Mouse (Mus musculus) right cerebral cortex, adult 18-20 months (tissue): Measurements from ENCODE around the gene Slc30a2.
A peak's percentile ranks its signal among the peaks of the same experiment; 100 is the strongest.
"Not testable (repeated sequence)": the region's sequence is repeated elsewhere in the genome, so short reads cannot be mapped to it uniquely, and the experiment has no call there.

Source experiments
- DNase-seq: peaks from one replicate; pipeline ENCODE4 v3.0.0; 2022; ENCODE audit warnings: mixed read lengths

Slc30a2 gene

GRCm38 (mm10) chr4:134361215-134361614 lies 18.2 kb downstream of the Slc30a2 start:
- DNase-seq = no peak

- DNase-seq = no peak
These were observed 19.1 kb downstream of the Slc30a2 start for GRCm38 (mm10) chr4:134362124-134362523.

DNA sequence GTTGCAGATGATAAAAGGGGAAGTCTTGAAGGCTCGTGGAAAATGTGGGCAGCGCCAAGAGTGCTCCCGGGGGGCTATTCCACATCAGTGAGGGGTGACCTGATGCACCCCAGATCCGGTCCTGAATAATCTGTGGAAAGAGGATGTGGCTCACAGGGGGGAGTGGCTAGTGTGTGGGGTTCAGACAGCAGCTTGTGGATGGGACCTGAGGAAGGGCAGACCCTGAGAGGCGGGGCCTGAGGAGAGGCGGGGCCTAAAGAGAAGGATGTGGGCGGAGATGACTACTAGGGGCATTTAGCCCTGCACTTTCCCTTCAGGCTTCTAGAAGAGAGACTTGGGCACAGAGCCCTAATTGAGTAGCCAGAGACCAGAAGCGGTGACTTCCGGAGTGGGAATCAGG lies 19.6 kb downstream of the Slc30a2 start:
- no peak for DNase-seq

DNA sequence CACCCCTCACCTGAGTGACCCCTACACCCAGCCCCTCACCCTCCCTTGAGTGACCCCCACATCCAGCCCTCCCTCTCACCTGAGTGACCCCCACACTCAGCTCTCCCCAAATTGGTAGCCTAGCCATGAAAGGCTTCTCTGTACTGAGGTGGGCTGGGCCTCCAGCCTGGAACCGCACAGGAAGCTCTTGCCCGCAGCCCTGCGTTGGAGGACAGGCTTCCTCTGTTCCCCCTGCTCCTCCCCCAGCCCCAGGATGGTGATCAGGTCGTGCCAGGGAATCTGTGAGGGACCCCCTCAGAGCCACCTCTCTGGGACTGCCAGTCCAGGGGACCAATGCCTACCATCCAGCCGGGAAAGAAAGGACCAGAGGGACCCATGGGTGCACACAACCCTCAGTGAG lies 22.3 kb downstream of the Slc30a2 start:
- DNase-seq = no peak

- peak; percentile 85 for DNase-seq
These were observed 27.8 kb downstream of the Slc30a2 start for GRCm38 (mm10) chr4:134370649-134371221.

DNA sequence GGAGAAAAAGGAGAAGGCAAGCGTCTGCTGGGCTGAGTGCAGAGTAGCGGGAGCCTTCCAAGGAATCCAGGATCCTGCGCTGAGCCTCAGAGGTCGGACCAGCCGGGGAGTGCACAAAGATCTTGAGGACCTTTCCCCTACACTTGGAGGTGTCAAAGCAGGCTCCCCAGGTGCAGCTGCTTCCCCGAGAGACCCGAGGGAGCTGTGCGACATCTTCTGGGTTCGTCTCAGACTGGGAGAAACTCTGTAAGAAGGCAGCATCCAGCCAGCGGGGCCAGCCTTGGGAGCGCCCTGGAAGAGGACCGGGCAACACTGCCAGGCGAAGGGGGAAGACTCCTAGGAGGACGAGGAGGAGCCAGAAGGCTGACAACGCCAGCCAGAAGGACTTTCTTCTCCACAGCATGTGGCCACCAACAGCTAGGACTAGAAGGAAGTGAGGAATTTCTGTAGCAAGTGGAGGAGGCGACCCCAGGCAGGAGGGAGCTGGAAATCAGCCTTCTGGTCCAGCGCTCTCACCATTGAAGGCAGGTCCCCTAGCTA lies 28.4 kb downstream of the Slc30a2 start:
- peak; percentile 34 for DNase-seq

DNA sequence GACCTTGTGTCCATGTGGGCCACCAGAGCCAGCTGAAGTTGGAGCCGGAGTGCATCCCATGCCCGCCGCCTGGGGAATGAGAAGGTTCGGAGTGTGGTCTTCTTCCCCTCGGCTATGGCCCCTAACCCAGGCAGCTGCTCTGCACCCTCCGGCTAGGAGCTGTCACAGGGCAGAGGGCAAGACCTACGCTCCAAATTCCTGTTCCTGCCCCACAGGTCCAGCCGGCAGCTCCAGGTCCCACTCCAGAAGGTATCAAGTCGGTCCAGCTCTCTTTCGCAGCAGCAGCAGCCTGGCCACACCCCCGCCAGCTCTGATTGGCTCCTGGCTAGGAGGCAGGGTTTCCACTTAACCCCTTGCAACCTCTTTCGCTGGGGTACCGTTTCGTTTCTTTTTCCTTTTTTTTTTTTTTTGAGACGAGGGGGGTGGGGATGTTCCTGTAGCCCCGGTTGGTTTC lies 29.3 kb downstream of the Slc30a2 start:
- DNase-seq = peak; percentile 92

DNA sequence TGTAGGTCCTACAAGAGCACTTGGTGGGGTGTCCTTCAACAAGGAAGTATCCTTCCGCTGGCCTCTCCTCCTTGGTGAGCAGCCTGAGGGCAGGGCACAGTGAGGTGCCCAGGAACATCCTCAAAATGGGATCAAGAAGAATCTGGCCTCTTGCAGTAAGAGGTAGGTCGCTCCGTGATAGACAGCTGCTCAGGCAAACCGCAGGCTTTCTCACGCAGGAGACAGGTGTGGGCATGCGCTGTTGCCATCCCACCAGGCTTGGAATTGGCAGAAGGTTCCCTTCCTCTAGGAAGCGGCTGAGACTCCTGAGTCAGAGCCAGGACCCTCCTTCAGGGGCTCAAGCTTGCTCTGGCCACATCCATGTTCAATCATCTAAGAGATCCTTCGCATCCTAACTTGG lies 30.3 kb downstream of the Slc30a2 start:
- no peak for DNase-seq

DNA sequence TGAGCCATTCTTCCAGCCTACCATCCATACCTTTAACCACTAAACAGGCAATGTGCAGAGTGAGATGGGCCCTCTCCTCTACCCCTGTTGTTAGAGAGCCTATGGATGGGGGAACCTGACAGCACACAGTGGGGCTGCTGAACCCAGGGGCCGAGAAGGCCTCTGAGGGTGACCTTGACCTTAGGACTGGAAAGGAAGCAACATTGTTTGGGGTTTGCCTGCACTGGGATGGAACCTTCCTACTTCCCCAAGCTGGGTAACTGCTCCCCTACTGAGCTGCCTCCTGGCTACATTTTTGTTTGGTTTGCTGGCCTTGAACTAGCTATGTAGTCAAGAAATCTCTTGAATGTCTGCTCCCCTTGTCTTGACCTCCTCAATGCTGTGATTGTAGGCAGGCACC lies 31.3 kb downstream of the Slc30a2 start:
- no peak for DNase-seq

DNA sequence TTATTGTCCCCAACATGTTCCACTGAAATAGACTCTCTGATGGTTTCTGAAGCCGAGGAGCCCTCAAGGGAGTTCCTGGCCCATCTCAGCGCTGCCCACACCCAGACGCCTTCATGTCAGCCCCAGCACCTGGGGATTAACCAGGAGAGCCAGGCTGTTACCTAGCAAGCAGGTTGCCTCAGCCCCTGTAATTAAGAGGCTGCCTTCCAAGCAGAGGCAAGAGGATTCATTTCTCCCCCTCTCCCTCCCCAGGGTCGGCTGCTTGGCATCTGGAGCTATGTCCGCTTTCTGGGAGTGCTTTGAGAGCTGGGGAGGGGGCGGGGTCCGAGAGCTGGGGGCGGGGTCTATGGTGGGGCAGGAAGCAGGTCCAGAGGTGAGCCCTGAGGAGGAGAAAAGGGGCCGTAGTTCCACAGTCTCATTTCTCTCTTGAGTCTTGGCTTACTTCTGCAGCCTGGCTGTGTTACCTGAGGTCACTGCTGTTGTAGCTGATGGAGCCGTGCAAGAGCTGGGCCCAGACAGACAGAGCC lies 35.2 kb downstream of the Slc30a2 start:
- no peak for DNase-seq

- no peak for DNase-seq
These were observed 36.5 kb downstream of the Slc30a2 start for GRCm38 (mm10) chr4:134379510-134379909.

GRCm38 (mm10) chr4:134383750-134384149 lies 40.8 kb downstream of the Slc30a2 start, which contains the start of gene Extl1:
Extl1 (minus strand) TSS chr4:134383850.
- not testable (repeated sequence) for DNase-seq

- DNase-seq = no peak
These were observed 44.3 kb downstream of the Slc30a2 start for GRCm38 (mm10) chr4:134387268-134387667.

- DNase-seq = no peak
These were observed 45.4 kb downstream of the Slc30a2 start for GRCm38 (mm10) chr4:134388397-134388796.

- DNase-seq = no peak
These were observed 48.7 kb downstream of the Slc30a2 start for GRCm38 (mm10) chr4:134391636-134392035.

DNA sequence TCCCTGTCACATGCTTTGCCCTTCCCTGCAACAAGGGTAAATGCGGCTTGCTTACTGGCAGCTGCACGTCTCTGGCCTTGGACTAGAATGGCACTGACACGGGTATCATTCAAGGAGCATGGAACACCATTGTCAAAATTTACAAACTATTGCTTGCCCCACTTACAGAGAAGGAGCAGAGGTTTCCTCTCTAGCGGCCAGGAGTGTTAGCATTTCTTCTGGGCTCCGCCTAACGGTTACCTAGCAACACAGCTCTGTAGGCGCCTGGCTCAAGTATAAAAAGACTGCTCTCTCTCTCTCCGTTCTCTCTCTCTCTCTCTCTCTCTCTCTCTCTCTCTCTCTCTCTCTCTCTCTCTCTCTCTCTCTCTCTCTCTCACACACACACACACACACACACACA lies 49.6 kb downstream of the Slc30a2 start:
- peak; percentile 55 for DNase-seq

- no peak for DNase-seq
These were observed 50.0 kb downstream of the Slc30a2 start for GRCm38 (mm10) chr4:134393026-134393425.

DNA sequence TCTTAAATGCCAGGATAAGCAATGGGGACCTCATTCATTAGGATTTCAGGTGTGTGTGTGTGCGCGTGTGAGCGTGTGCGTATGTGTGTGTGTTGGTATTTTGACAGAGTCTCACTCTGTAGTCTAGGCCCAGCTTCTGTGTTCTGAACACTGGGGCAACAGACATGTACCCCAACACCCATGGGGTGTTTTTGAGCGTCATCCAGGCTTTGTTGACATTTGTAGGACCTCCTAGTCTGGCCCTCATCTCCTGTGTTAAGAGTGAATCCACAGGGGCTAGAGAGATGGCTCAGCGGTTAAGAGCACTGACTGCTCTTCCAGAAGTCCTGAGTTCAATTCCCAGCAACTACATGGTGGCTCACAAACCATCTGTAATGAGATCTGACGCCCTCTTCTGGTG lies 52.2 kb downstream of the Slc30a2 start:
- DNase-seq = no peak

DNA sequence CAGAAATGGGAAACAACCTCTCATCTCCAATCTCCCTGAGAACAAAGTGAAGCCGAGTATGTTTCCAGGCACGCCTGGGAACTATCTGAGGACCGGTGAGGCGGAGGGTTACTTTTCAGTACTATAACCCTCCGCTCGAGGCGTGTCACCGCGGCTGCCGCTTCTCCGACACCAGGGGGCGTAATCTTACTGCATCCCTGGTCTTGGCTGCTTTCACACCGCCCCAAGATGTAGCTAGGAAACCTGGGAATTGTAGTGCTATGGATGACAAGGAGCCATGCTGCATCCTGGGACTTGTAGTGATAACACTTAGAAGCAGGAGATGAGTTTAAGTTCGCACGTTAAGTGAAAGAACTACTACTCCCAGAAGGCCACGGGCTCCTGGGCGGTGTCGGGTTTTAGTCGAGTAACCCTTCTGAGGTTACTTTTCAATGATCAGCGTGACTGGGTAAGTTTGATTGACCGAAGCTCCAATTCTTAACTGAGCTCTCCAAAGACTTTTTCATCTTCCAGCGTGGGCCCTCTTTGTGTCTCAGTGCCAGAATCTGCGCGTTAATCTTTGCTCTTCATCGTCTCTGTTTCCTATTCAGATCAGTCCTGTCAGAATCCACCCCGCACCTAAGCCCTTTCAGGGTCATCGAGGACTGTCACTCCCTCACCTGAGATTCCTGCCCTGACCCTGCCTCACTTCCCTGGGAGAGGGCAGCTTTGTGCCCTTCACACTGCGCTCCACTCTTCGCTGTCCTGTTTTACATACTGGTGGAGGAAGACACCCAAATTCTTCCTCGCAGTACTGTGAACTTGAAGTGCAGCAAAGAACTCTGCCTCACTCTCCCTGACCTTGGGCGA lies 53.2 kb downstream of the Slc30a2 start, which contains the start of gene Pafah2:
Gene Pafah2 (plus strand): TSS at position 344 of the 849 bp plus-strand sequence.
- peak; percentile 97 for DNase-seq

- DNase-seq = peak; percentile 39
These were observed 54.1 kb downstream of the Slc30a2 start for GRCm38 (mm10) chr4:134397121-134397520.

DNA sequence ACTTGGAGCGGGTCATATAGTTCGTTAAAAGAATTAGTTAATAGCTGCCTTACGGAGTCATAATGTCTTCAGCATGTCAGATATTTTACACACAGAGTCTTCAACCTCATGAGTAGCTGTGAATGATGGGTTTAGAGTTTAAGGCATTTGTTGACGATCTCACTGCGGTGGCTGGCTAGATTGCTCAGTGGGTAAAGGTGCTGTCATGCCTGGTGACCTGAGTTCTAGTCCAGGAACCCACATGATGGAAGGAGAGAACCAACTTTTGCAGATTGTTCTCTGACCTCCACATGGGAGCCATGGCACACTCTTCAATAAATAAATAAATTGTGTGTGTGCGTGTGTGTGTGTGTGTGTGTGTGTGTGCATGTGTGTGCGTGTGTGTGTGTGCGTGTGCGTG lies 54.8 kb downstream of the Slc30a2 start:
- no peak for DNase-seq

DNA sequence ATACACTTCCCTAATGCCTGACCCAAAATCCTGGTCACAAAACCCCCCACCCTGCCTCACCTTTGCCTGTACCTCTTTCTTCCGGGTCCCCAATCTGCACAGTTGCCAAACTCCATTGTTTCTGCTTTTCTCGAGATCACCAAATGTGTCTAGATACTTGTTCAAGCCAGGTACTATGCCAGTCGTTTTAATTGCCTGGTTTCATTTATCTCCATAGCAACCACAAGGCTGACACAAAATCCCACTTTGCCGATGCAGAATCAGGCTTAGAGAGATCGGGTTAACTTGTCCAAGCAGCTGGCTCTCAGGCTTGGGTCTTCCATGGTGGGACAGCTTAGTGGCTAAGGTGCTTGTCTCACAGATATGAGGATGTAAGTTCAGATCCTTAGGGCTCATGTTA lies 57.2 kb downstream of the Slc30a2 start:
- DNase-seq = peak; percentile 32

GRCm38 (mm10) chr4:134401181-134401661 lies 58.2 kb downstream of the Slc30a2 start:
- peak; percentile 87 for DNase-seq
